In the genomic region with DNA sequence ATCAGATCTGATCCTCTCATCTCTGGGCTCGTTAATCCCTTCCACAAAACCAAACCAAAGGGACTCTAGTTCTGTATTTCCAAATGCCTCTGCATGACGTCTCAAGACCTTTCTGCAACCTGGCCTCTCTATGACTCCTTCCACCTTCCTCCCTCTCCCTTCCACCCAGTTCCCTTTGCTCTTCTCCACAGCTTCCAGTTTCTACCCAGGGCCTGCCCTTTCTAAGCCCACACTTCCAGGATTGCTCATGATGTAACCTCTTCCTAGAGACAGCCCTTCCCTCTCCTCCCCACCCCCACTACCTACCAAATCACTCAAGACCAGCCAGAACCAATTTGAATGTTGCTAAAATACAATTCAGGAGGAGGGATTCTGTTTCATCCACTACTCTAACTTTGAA, we compare ENCODE assay signal across 9 mouse cellular contexts. TPM values are rescaled to one million over a fixed set of nuclear protein-coding genes. Genes with fewer than 3 reads are reported as not detected.
DNase-seq lines count a peak whose midpoint lies in the region; ATAC-seq and TF ChIP-seq lines count a peak whose summit lies in the region.
"Had no signal": no experiment of that assay in that cellular context is flagged by ENCODE, and none has a peak within 500 bp of the region (broad histone marks: within the 10 kb centered on the region; RNA-seq: fewer than 3 reads in every experiment).

No protein-coding gene starts in this region.

- no peak for TF ChIP-seq POLR2A in cerebellum, adult 2 months (IDR thresholded peaks at IDR 0.05; ENCODE audit: borderline replicate concordance, insufficient read depth, low read length)

- no peaks in the 10 kb centered on the region for H3K9me3 ChIP-seq in hindbrain, embryonic 12.5 days (replicated peaks)
- H3K9me3 ChIP-seq in hindbrain, embryonic 11.5 days (ENCODE audit: control insufficient read depth, low read length), result no peaks in the 10 kb centered on the region
- H3K9me3 ChIP-seq in embryonic facial prominence, embryonic 14.5 days (ENCODE audit: control insufficient read depth, low read length), result no peaks in the 10 kb centered on the region

- H3K4me3 ChIP-seq in hindbrain, embryonic 12.5 days, result no peak overlapping the region
- H3K4me3 ChIP-seq in hindbrain, embryonic 11.5 days (ENCODE audit: low read depth, low read length), result no peak overlapping the region
- no peak overlapping the region for H3K4me3 ChIP-seq in embryonic facial prominence, embryonic 14.5 days (ENCODE audit: low read depth, low read length)
- H3K4me3 ChIP-seq in cerebellum, adult 2 months (replicated peaks; ENCODE audit: insufficient read depth, low read depth, low read length), result no peak overlapping the region

- H3K27me3 ChIP-seq in hindbrain, embryonic 12.5 days, result 0 out of 2 replicates have a peak, but pooled peaks cover 3% of the 10 kb centered on the region
- H3K27me3 ChIP-seq in hindbrain, embryonic 11.5 days (ENCODE audit: control insufficient read depth, insufficient read depth, low read length), result no peaks in the 10 kb centered on the region
- no peaks in the 10 kb centered on the region for H3K27me3 ChIP-seq in embryonic facial prominence, embryonic 14.5 days (replicated peaks; ENCODE audit: control insufficient read depth, insufficient read depth, low read length)
- no peaks in the 10 kb centered on the region for H3K27me3 ChIP-seq in cerebellum, adult 2 months (ENCODE audit: control insufficient read depth, insufficient read depth, low read length)

- H3K9ac ChIP-seq in hindbrain, embryonic 12.5 days, result no peak overlapping the region
- H3K9ac ChIP-seq in hindbrain, embryonic 11.5 days (ENCODE audit: low read depth, low read length), result no peak overlapping the region
- H3K9ac ChIP-seq in embryonic facial prominence, embryonic 14.5 days (ENCODE audit: low read depth, low read length), result no peak overlapping the region

- ATAC-seq in hindbrain, embryonic 12.5 days (ENCODE audit: low FRiP score), result no peak
- ATAC-seq in hindbrain, embryonic 11.5 days (ENCODE audit: low FRiP score), result no peak
- no peak for ATAC-seq in embryonic facial prominence, embryonic 14.5 days (ENCODE audit: low read depth)

- 88% methylated on average over 2 of the region's 2 CpGs for WGBS in hindbrain, embryonic 12.5 days
- 77% methylated on average over 2 of the region's 2 CpGs for WGBS in hindbrain, embryonic 11.5 days
- WGBS in embryonic facial prominence, embryonic 14.5 days, result 67% methylated on average over 2 of the region's 2 CpGs
- WGBS in cerebellum, adult 2 months, result 40% methylated on average over 2 of the region's 2 CpGs

- DNase-seq in hindbrain, embryonic 11.5 days (ENCODE audit: low spot score), result no peak
- peak; percentile 80 for DNase-seq in adipocyte (ENCODE audit: low spot score)
- no peak for DNase-seq in embryonic facial prominence, embryonic 14.5 days (ENCODE audit: low spot score)
- DNase-seq in lung, postnatal 25 days (ENCODE audit: low spot score), result peak; percentile 40
- DNase-seq in cerebellum, adult 2 months, result no peak
- no peak for DNase-seq in layer of hippocampus, adult 11-12 months (ENCODE audit: low spot score)
- no peak for DNase-seq in thymus, postnatal 36 days
- DNase-seq: kidney, adult 11 months had no signal

- no peaks in the 10 kb centered on the region for H3K36me3 ChIP-seq in hindbrain, embryonic 12.5 days
- H3K36me3 ChIP-seq in hindbrain, embryonic 11.5 days (ENCODE audit: control insufficient read depth, insufficient read depth, low read length), result no peaks in the 10 kb centered on the region
- no peaks in the 10 kb centered on the region for H3K36me3 ChIP-seq in embryonic facial prominence, embryonic 14.5 days (ENCODE audit: control insufficient read depth, insufficient read depth, low read length)

- no peak overlapping the region for H3K27ac ChIP-seq in hindbrain, embryonic 12.5 days
- H3K27ac ChIP-seq in hindbrain, embryonic 11.5 days (ENCODE audit: low read depth, low read length), result no peak overlapping the region
- no peak overlapping the region for H3K27ac ChIP-seq in embryonic facial prominence, embryonic 14.5 days (replicated peaks; ENCODE audit: low read depth, low read length)
- H3K27ac ChIP-seq in cerebellum, adult 2 months (ENCODE audit: insufficient read depth, low read length), result no peak overlapping the region

- peaks cover 31% of the 10 kb centered on the region for H3K4me1 ChIP-seq in hindbrain, embryonic 12.5 days
- H3K4me1 ChIP-seq in hindbrain, embryonic 11.5 days (replicated peaks; ENCODE audit: control insufficient read depth, insufficient read depth, low read length), result 0 out of 2 replicates have a peak, but pooled peaks cover 2% of the 10 kb centered on the region
- peaks cover 43% of the 10 kb centered on the region for H3K4me1 ChIP-seq in embryonic facial prominence, embryonic 14.5 days (ENCODE audit: control insufficient read depth, insufficient read depth, low read length)
- H3K4me1 ChIP-seq in cerebellum, adult 2 months (ENCODE audit: control insufficient read depth, insufficient read depth, low read length), result peaks cover 10% of the 10 kb centered on the region

- peak overlapping the region; percentile 63; the same call in 1 of the 2 replicates for H3K4me2 ChIP-seq in hindbrain, embryonic 12.5 days (replicated peaks)
- H3K4me2 ChIP-seq in hindbrain, embryonic 11.5 days (replicated peaks; ENCODE audit: low read depth, low read length), result no peak overlapping the region
- peak overlapping the region; percentile 78; the same call in 1 of the 2 replicates for H3K4me2 ChIP-seq in embryonic facial prominence, embryonic 14.5 days (ENCODE audit: low read depth, low read length)

- TF ChIP-seq CTCF in cerebellum, adult 2 months (IDR thresholded peaks at IDR 0.05; ENCODE audit: borderline replicate concordance, insufficient read depth, low read depth, low read length), result no peak

RNA-seq across cellular contexts. Expression of a gene that starts 2.9 kb away (rescaled TPM):
- 36.8 and 36.9 TPM in 2 replicates for polyA plus RNA-seq in hindbrain, embryonic 12.5 days (2016; fragmentation: Nextera tagmentation; extraction: Ambion mirVana)
- polyA plus RNA-seq in hindbrain, embryonic 11.5 days (2014; fragmentation: Nextera tagmentation; extraction: Ambion mirVana), result 29.9 and 30.0 TPM in 2 replicates
- 32.9 and 33.5 TPM in 2 replicates for polyA plus RNA-seq in embryonic facial prominence, embryonic 14.5 days (2014; fragmentation: Nextera tagmentation; extraction: Ambion mirVana)
- 65.8 and 69.6 TPM in 2 replicates for polyA plus RNA-seq in cerebellum, adult 2 months (2012; rRNA removed)

Comparison
In these comparisons a context has a peak if more than half of its experiments do, and no peak if none do; other contexts are left out.
1. DNase-seq: peak in adipocyte (single experiment) and lung, postnatal 25 days (single experiment); none in hindbrain, embryonic 11.5 days (single experiment), embryonic facial prominence, embryonic 14.5 days (single experiment), cerebellum, adult 2 months (0 of 2), layer of hippocampus, adult 11-12 months (single experiment) and thymus, postnatal 36 days (0 of 2).